Mouse (Mus musculus): ENCODE data around the gene Irf9.

- no peak for TF ChIP-seq GATA1 (IDR thresholded peaks at IDR 0.05; ENCODE audit: low read length)
- no peak for TF ChIP-seq TAL1 (IDR thresholded peaks at IDR 0.05; ENCODE audit: low read length)
These were observed 12.5 kb upstream of the Irf9 start, which contains the start of gene Psme2 for GRCm38 (mm10) chr14:55590748-55591330.

All from erythroblast, embryonic 14.5 days (primary cell).